ENCODE assay signal across 11 mouse cellular contexts in genomic region chr10:18446359-18446820, GRCm38 (mm10).
DNase-seq lines count a peak whose midpoint lies in the region; ATAC-seq lines count a peak whose summit lies in the region.
"Had no signal": no experiment of that assay in that cellular context is flagged by ENCODE, and none has a peak within 500 bp of the region (broad histone marks: within the 10 kb centered on the region; RNA-seq: fewer than 3 reads in every experiment).

No protein-coding gene starts in this region.

- no peak for DNase-seq in heart, embryonic 10.5 days (ENCODE audit: low spot score)
- DNase-seq in heart, postnatal 36 days, result no peak
- DNase-seq in thymus, postnatal 0 days (ENCODE audit: low spot score), result peak; percentile 37
- DNase-seq in thymus, postnatal 25 days, result no peak
- no peak for DNase-seq in adrenal gland, postnatal 14 days
- no peak for DNase-seq in Muller cell, postnatal 12 days (ENCODE audit: inconsistent ontology term)
- no peak for DNase-seq in kidney, postnatal 25 days
- DNase-seq: adrenal gland, adult 2 months; cerebellum, postnatal 25 days; spleen, adult 18-20 months had no signal

- H3K4me2 ChIP-seq in hindbrain, embryonic 16.5 days (ENCODE audit: low read length), result no peak overlapping the region

- no peaks in the 10 kb centered on the region for H3K9me3 ChIP-seq in heart, embryonic 10.5 days
- no peaks in the 10 kb centered on the region for H3K9me3 ChIP-seq in hindbrain, embryonic 16.5 days (ENCODE audit: control insufficient read depth, low read length)

- WGBS in heart, embryonic 10.5 days, result 7% methylated on average over 5 of the region's 7 CpGs
- 8% methylated on average over 5 of the region's 7 CpGs for WGBS in hindbrain, embryonic 16.5 days

- no peaks in the 10 kb centered on the region for H3K36me3 ChIP-seq in heart, embryonic 10.5 days
- H3K36me3 ChIP-seq in hindbrain, embryonic 16.5 days (ENCODE audit: control insufficient read depth, insufficient read depth, low read length), result no peaks in the 10 kb centered on the region

- intact Hi-C loops in heart, postnatal 36 days (cut with DNase I), result no loop called here

- peak overlapping the region; percentile 24; the same call in 1 of the 2 replicates for H3K4me3 ChIP-seq in heart, embryonic 10.5 days
- no peak overlapping the region for H3K4me3 ChIP-seq in hindbrain, embryonic 16.5 days (ENCODE audit: low read length)

- no peaks in the 10 kb centered on the region for H3K27me3 ChIP-seq in heart, embryonic 10.5 days (ENCODE audit: insufficient read depth, poor library complexity, severe bottlenecking)
- no peaks in the 10 kb centered on the region for H3K27me3 ChIP-seq in hindbrain, embryonic 16.5 days (replicated peaks; ENCODE audit: control insufficient read depth, insufficient read depth, low read length)

- peaks cover 62% of the 10 kb centered on the region for H3K4me1 ChIP-seq in heart, embryonic 10.5 days
- H3K4me1 ChIP-seq in hindbrain, embryonic 16.5 days (ENCODE audit: control insufficient read depth, insufficient read depth, low read depth, low read length), result peaks cover 8% of the 10 kb centered on the region

- H3K27ac ChIP-seq in heart, embryonic 10.5 days, result peak overlapping the region; percentile 86
- no peak overlapping the region for H3K27ac ChIP-seq in hindbrain, embryonic 16.5 days (ENCODE audit: low read depth, low read length)

- peak; percentile 55; the same call in 1 of the 2 replicates for ATAC-seq in hindbrain, embryonic 16.5 days

- no peak overlapping the region for H3K9ac ChIP-seq in hindbrain, embryonic 16.5 days (ENCODE audit: low read depth, low read length)
